Mouse (Mus musculus): ENCODE data around the gene Rapgef3. TPM values are rescaled to one million over a fixed set of nuclear protein-coding genes. Genes with fewer than 3 reads are reported as not detected.

Gene Rapgef3
- total and polyA plus RNA-seq, 3 experiments = 2.5 to 3.4 (median 3.2) TPM

GRCm38 (mm10) chr15:97800853-97801252 is 33.1 kb upstream of the Rapgef3 start:
- no peak overlapping the region for H3K4me3 ChIP-seq (replicated peaks in 1 of 3; ENCODE audit: low read depth in 2 of 3, low read length in 2 of 3, poor library complexity in 1 of 3)
- H3K4me1 ChIP-seq (ENCODE audit: control insufficient read depth in 1 of 2, insufficient read depth in 2 of 2) = peaks cover 0 to 8% of the 10 kb centered on the region in 2 experiments; a peak in 2 of 4 replicates
- no peaks in the 10 kb centered on the region for H3K79me2 ChIP-seq (replicated peaks; ENCODE audit: control insufficient read depth, extremely low read depth, insufficient read depth, poor library complexity, severe bottlenecking)
- no peak for TF ChIP-seq EP300 (IDR thresholded peaks at IDR 0.05; ENCODE audit: low read length)
- no peak for TF ChIP-seq USF2 (conservative IDR thresholded peaks at IDR 0.05; ENCODE audit: low read depth, low read length)
- no peak for TF ChIP-seq ZMIZ1 (IDR thresholded peaks at IDR 0.05; ENCODE audit: low read depth, low read length)
- TF ChIP-seq TCF12 (IDR thresholded peaks at IDR 0.05; ENCODE audit: low read depth, low read length) = no peak
- H3K9me3 ChIP-seq (replicated peaks; ENCODE audit: low read length) = no peaks in the 10 kb centered on the region
- no peak overlapping the region for H3K4me2 ChIP-seq (ENCODE audit: insufficient read depth, low read depth, poor library complexity, severe bottlenecking)
- no peak overlapping the region for H3K9ac ChIP-seq (ENCODE audit: insufficient read depth, low read depth)
- no peak overlapping the region for H3K27ac ChIP-seq (ENCODE audit: insufficient read depth, low read depth)
- dilution Hi-C loops (cut with MboI; ENCODE audit: extremely low pct_ligation_motif_present, extremely low pct_unique_long_range_greater_than_20kb, low sequenced_read_pairs) = no loop called here
- DNase-seq (ENCODE audit: extremely low read depth) = no peak
- H3K27me3 ChIP-seq (replicated peaks) = no peaks in the 10 kb centered on the region
- in situ Hi-C loops (cut with MboI; ENCODE audit: low pct_ligation_motif_present, low pct_unique_long_range_greater_than_20kb, low sequenced_read_pairs) = no loop called here
- H3K36me3 ChIP-seq (replicated peaks in 1 of 2; ENCODE audit: control insufficient read depth in 1 of 2, insufficient read depth in 1 of 2, low read length in 1 of 2) = peaks cover 72 to 85% of the 10 kb centered on the region in 2 experiments

GRCm38 (mm10) chr15:97799446-97799845 is 31.7 kb upstream of the Rapgef3 start:
- dilution Hi-C loops (cut with MboI; ENCODE audit: extremely low pct_ligation_motif_present, extremely low pct_unique_long_range_greater_than_20kb, low sequenced_read_pairs) (loop anchor here (25.0 kb wide), 1 partner anchor 163 kb away; the partner anchor contains the start of gene Tmem106c), in situ Hi-C loops (cut with MboI; ENCODE audit: low pct_ligation_motif_present, low pct_unique_long_range_greater_than_20kb, low sequenced_read_pairs) (no loop called here)
- Histone ChIP-seq H3K9me3 (replicated peaks; ENCODE audit: low read length) (peaks cover 4% of the 10 kb centered on the region), H3K4me1 (ENCODE audit: control insufficient read depth in 1 of 2, insufficient read depth in 2 of 2) (peaks cover 0 to under 1% of the 10 kb centered on the region in 2 experiments; a peak in 1 of 4 replicates), H3K27me3 (replicated peaks) (no peaks in the 10 kb centered on the region), H3K36me3 (replicated peaks in 1 of 2; ENCODE audit: control insufficient read depth in 1 of 2, insufficient read depth in 1 of 2, low read length in 1 of 2) (peaks cover 83 to 90% of the 10 kb centered on the region in 2 experiments), H3K4me2 (ENCODE audit: insufficient read depth, low read depth, poor library complexity, severe bottlenecking) (no peak overlapping the region), H3K9ac (ENCODE audit: insufficient read depth, low read depth) (no peak overlapping the region), H3K79me2 (replicated peaks; ENCODE audit: control insufficient read depth, extremely low read depth, insufficient read depth, poor library complexity, severe bottlenecking) (no peaks in the 10 kb centered on the region), H3K27ac (ENCODE audit: insufficient read depth, low read depth) (no peak overlapping the region), H3K4me3 (replicated peaks in 1 of 3; ENCODE audit: low read depth in 2 of 3, low read length in 2 of 3, poor library complexity in 1 of 3) (no peak overlapping the region)
- TF ChIP-seq MXI1 (IDR thresholded peaks at IDR 0.05; ENCODE audit: low read depth, low read length) (no peak), ETS1 (conservative IDR thresholded peaks at IDR 0.05; ENCODE audit: low read depth, low read length) (no peak), EP300 (IDR thresholded peaks at IDR 0.05; ENCODE audit: low read length) (no peak), RCOR1 (conservative IDR thresholded peaks at IDR 0.05; ENCODE audit: low read depth, low read length) (no peak), E2F4 (IDR thresholded peaks at IDR 0.05; ENCODE audit: insufficient replicate concordance, low read depth, low read length) (no peak), ZKSCAN1 (IDR thresholded peaks at IDR 0.05; ENCODE audit: borderline replicate concordance, low read depth, low read length) (no peak), IRF4 (IDR thresholded peaks at IDR 0.05; ENCODE audit: low read depth, low read length) (no peak), KAT2A (IDR thresholded peaks at IDR 0.05; ENCODE audit: insufficient replicate concordance, low read length) (no peak), NELFE (IDR thresholded peaks at IDR 0.05; ENCODE audit: low read depth, low read length) (no peak), UBTF (IDR thresholded peaks at IDR 0.05; ENCODE audit: low read depth, low read length) (no peak), USF2 (conservative IDR thresholded peaks at IDR 0.05; ENCODE audit: low read depth, low read length) (no peak), ZMIZ1 (IDR thresholded peaks at IDR 0.05; ENCODE audit: low read depth, low read length) (no peak), MAX (IDR thresholded peaks at IDR 0.05; ENCODE audit: low read length) (no peak), BHLHE40 (IDR thresholded peaks at IDR 0.05; ENCODE audit: low read depth, low read length) (no peak)
- DNase-seq (ENCODE audit: extremely low read depth) = no peak
